ENCODE assay signal across 9 mouse cellular contexts in the genomic region with DNA sequence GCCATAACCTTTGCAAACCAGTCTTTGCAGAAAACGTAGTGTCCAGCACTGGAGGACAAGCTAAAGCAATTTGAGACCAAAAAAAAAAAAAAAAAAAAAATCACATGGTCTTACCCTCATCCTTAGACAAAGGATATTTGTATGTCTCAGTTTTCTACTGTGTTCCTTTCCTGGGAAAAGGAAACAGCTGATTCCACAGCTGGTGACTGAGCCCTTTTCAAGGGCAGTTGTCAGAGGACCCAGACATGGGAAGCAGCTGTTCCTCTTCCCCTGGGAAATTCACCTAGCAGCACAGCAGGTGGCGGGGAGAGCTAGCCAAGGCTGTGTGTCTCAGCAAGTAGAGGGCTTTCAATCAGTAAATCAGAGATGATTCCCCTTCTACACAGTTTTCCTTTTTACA.
DNase-seq lines count a peak whose midpoint lies in the region; ATAC-seq and TF ChIP-seq lines count a peak whose summit lies in the region.
"Had no signal": no experiment of that assay in that cellular context is flagged by ENCODE, and none has a peak within 500 bp of the region (broad histone marks: within the 10 kb centered on the region; RNA-seq: fewer than 3 reads in every experiment).

No protein-coding gene starts in this region.

- 19% methylated on average over 2 of the region's 2 CpGs for WGBS in kidney, embryonic 14.5 days
- 53% methylated on average over 2 of the region's 2 CpGs for WGBS in hindbrain, embryonic 11.5 days

- H3ac ChIP-seq in myocyte (ENCODE audit: control insufficient read depth, insufficient read length), result no peak overlapping the region

- no peak overlapping the region for H3K27ac ChIP-seq in kidney, embryonic 14.5 days (ENCODE audit: low read depth, low read length)
- H3K27ac ChIP-seq in hindbrain, embryonic 11.5 days (ENCODE audit: low read depth, low read length), result no peak overlapping the region

- no peak overlapping the region for H3K9ac ChIP-seq in kidney, embryonic 14.5 days (ENCODE audit: low read depth, low read length)
- no peak overlapping the region for H3K9ac ChIP-seq in hindbrain, embryonic 11.5 days (ENCODE audit: low read depth, low read length)

- ATAC-seq in kidney, embryonic 14.5 days (ENCODE audit: low FRiP score, low TSS enrichment), result peak; percentile 55; the same call in 1 of the 2 replicates
- peak; percentile 54 for ATAC-seq in hindbrain, embryonic 11.5 days (ENCODE audit: low FRiP score)
- no peak for ATAC-seq in frontal cortex, adult (ENCODE audit: low TSS enrichment)
- ATAC-seq in granulocyte monocyte progenitor cell, adult 5-6 weeks (replicated peaks; ENCODE audit: poor library complexity, severe bottlenecking), result no peak

- no peak for DNase-seq in kidney, adult 11 months
- peak; percentile 56 for DNase-seq in embryo, embryonic 11 days
- peak; percentile 60 for DNase-seq in hindbrain, embryonic 11.5 days (ENCODE audit: low spot score)
- no peak for DNase-seq in thymus, adult 18-20 months
- DNase-seq: thymus, adult 2 months had no signal

- H3K36me3 ChIP-seq in kidney, embryonic 14.5 days (ENCODE audit: control insufficient read depth, insufficient read depth, low read length), result no peaks in the 10 kb centered on the region
- H3K36me3 ChIP-seq in hindbrain, embryonic 11.5 days (ENCODE audit: control insufficient read depth, insufficient read depth, low read length), result no peaks in the 10 kb centered on the region
- H3K36me3 ChIP-seq in myocyte (ENCODE audit: control insufficient read depth, insufficient read depth), result no peaks in the 10 kb centered on the region

- H3K9me3 ChIP-seq in kidney, embryonic 14.5 days (ENCODE audit: control insufficient read depth, low read length), result no peaks in the 10 kb centered on the region
- H3K9me3 ChIP-seq in hindbrain, embryonic 11.5 days (ENCODE audit: control insufficient read depth, low read length), result no peaks in the 10 kb centered on the region

- H3K27me3 ChIP-seq in kidney, embryonic 14.5 days (ENCODE audit: control insufficient read depth, insufficient read depth, low read length), result no peaks in the 10 kb centered on the region
- no peaks in the 10 kb centered on the region for H3K27me3 ChIP-seq in hindbrain, embryonic 11.5 days (ENCODE audit: control insufficient read depth, insufficient read depth, low read length)
- H3K27me3 ChIP-seq in myocyte (ENCODE audit: control insufficient read depth, insufficient read depth, insufficient read length), result no peaks in the 10 kb centered on the region

- no peak for TF ChIP-seq POLR2A in myocyte (IDR thresholded peaks at IDR 0.05; ENCODE audit: insufficient read length, low read depth)

- no peak overlapping the region for H3K4me3 ChIP-seq in kidney, embryonic 14.5 days (ENCODE audit: low read length)
- no peak overlapping the region for H3K4me3 ChIP-seq in hindbrain, embryonic 11.5 days (ENCODE audit: low read depth, low read length)
- no peak overlapping the region for H3K4me3 ChIP-seq in myocyte

- H3K79me2 ChIP-seq in myocyte (ENCODE audit: control insufficient read depth, insufficient read depth), result no peaks in the 10 kb centered on the region

- no peaks in the 10 kb centered on the region for H3K4me1 ChIP-seq in kidney, embryonic 14.5 days (ENCODE audit: control insufficient read depth, insufficient read depth, low read length)
- H3K4me1 ChIP-seq in hindbrain, embryonic 11.5 days (replicated peaks; ENCODE audit: control insufficient read depth, insufficient read depth, low read length), result peaks cover 2% of the 10 kb centered on the region; the same call in 1 of the 2 replicates

- no peak overlapping the region for H3K4me2 ChIP-seq in kidney, embryonic 14.5 days (replicated peaks; ENCODE audit: low read depth, low read length)
- no peak overlapping the region for H3K4me2 ChIP-seq in hindbrain, embryonic 11.5 days (replicated peaks; ENCODE audit: low read depth, low read length)
- H3K4me2 ChIP-seq in myocyte (ENCODE audit: low read depth), result peak overlapping the region; percentile 49

TF ChIP-seq in myocyte, 11 proteins besides CTCF, POLR2A, EP300 and RAD21:
- TF ChIP-seq MYOG (IDR thresholded peaks at IDR 0.05; ENCODE audit: control insufficient read depth in 1 of 3, insufficient read depth in 1 of 3, insufficient read length in 2 of 3, low read depth in 2 of 3) (peak; percentile 69 to 95 (median 89)), MAX (IDR thresholded peaks at IDR 0.05; ENCODE audit: low read depth) (no peak), MYOD1 (IDR thresholded peaks at IDR 0.05; ENCODE audit: control insufficient read depth in 1 of 3, insufficient read length in 2 of 3, low read depth in 2 of 3) (peak; percentile 92 to 94 (median 92)), TCF12 (IDR thresholded peaks at IDR 0.05; ENCODE audit: insufficient read depth, poor library complexity, severe bottlenecking) (peak; percentile 90), SRF (IDR thresholded peaks at IDR 0.05; ENCODE audit: control insufficient read depth, insufficient read length, low read depth) (no peak), E2F4 (IDR thresholded peaks at IDR 0.05; ENCODE audit: insufficient read depth) (no peak), TCF3 (IDR thresholded peaks at IDR 0.05; ENCODE audit: insufficient read length, low read depth) (peak; percentile 89), USF1 (IDR thresholded peaks at IDR 0.05; ENCODE audit: low read depth) (no peak)

Comparison
In these comparisons a context has a peak if more than half of its experiments do, and no peak if none do; other contexts are left out.
1. ATAC-seq: peak in kidney, embryonic 14.5 days (single experiment) and hindbrain, embryonic 11.5 days (single experiment); none in frontal cortex, adult (single experiment) and granulocyte monocyte progenitor cell, adult 5-6 weeks (single experiment).
2. DNase-seq: peak in embryo, embryonic 11 days (single experiment) and hindbrain, embryonic 11.5 days (single experiment); none in kidney, adult 11 months (single experiment) and thymus, adult 18-20 months (0 of 2).